Mouse (Mus musculus) v-Abl transformed pro-B cells (cell line): Measurements from ENCODE around the gene Prkaa1.
"Not testable (repeated sequence)": the region's sequence is repeated elsewhere in the genome, so short reads cannot be mapped to it uniquely, and the experiment has no call there.

Experiments
- in situ Hi-C, 2 experiments: fragments of 400-800 bp; cut with MboI; formaldehyde crosslinking; loops; one replicate each; pipeline ENCODE4 v1.15.1; 2025; ENCODE audit not compliant: unreplicated experiment in 2 of 2

Prkaa1 gene

GRCm38 (mm10) chr15:5230746-5231145 is 87.1 kb downstream of the Prkaa1 start:
- in situ Hi-C loops, result not testable (repeated sequence)
